Mouse (Mus musculus): ENCODE measurements at regions not wholly inside any gene's neighbourhood (a gene's known extent, or its start where the extent isn't known, plus 50 kb on each side); places are given as distances from the start of the nearest gene placed in this dataset.

- Histone ChIP-seq H3K4me3 (replicated peaks; ENCODE audit: extremely low read depth, low read depth, low read length) (no peak overlapping the region), H3K4me1 (ENCODE audit: control insufficient read depth, insufficient read depth, low read length) (peaks cover 3% of the 10 kb centered on the region; the same call in 1 of the 2 replicates)
- TF ChIP-seq POLR2A (IDR thresholded peaks at IDR 0.05; ENCODE audit: borderline replicate concordance, extremely low read depth, low read depth, low read length) (no peak), CTCF (IDR thresholded peaks at IDR 0.05; ENCODE audit: insufficient read depth, low read length) (no peak)
- WGBS = 54% methylated on average over 3 of the region's 3 CpGs
- no peak for DNase-seq
Measured at GRCm38 (mm10) chr2:133480870-133481269, 71.1 kb upstream of the Bmp2 start.

- no peak overlapping the region for H3K4me3 ChIP-seq (replicated peaks; ENCODE audit: extremely low read depth, low read depth, low read length)
- H3K4me1 ChIP-seq (ENCODE audit: control insufficient read depth, insufficient read depth, low read length) = peaks cover 3% of the 10 kb centered on the region; the same call in 1 of the 2 replicates
- TF ChIP-seq POLR2A (IDR thresholded peaks at IDR 0.05; ENCODE audit: borderline replicate concordance, extremely low read depth, low read depth, low read length) (no peak), CTCF (IDR thresholded peaks at IDR 0.05; ENCODE audit: insufficient read depth, low read length) (no peak)
- WGBS = 79% methylated on average over 6 of the region's 6 CpGs
- no peak for DNase-seq
Measured at GRCm38 (mm10) chr2:133481305-133481704, 70.7 kb upstream of the Bmp2 start.

- WGBS = 85% methylated on average over 3 of the region's 3 CpGs
- Histone ChIP-seq H3K4me3 (replicated peaks; ENCODE audit: extremely low read depth, low read depth, low read length) (no peak overlapping the region), H3K4me1 (ENCODE audit: control insufficient read depth, insufficient read depth, low read length) (peaks cover 3% of the 10 kb centered on the region; the same call in 1 of the 2 replicates)
- TF ChIP-seq POLR2A (IDR thresholded peaks at IDR 0.05; ENCODE audit: borderline replicate concordance, extremely low read depth, low read depth, low read length) (no peak), CTCF (IDR thresholded peaks at IDR 0.05; ENCODE audit: insufficient read depth, low read length) (no peak)
- DNase-seq = no peak
Measured at GRCm38 (mm10) chr2:133481785-133482184, 70.2 kb upstream of the Bmp2 start.

- TF ChIP-seq POLR2A (IDR thresholded peaks at IDR 0.05; ENCODE audit: borderline replicate concordance, extremely low read depth, low read depth, low read length) (no peak), CTCF (IDR thresholded peaks at IDR 0.05; ENCODE audit: insufficient read depth, low read length) (no peak)
- H3K4me3 ChIP-seq (replicated peaks; ENCODE audit: extremely low read depth, low read depth, low read length) = no peak overlapping the region
- WGBS = 40% methylated on average over 3 of the region's 3 CpGs
- peaks cover 6% of the 10 kb centered on the region for H3K4me1 ChIP-seq (ENCODE audit: control insufficient read depth, insufficient read depth, low read length)
- DNase-seq = no peak
Measured at GRCm38 (mm10) chr2:133495443-133495842, 56.5 kb upstream of the Bmp2 start.

GRCm38 (mm10) chr2:133496389-133496788, 55.6 kb upstream of the Bmp2 start:
- TF ChIP-seq POLR2A (IDR thresholded peaks at IDR 0.05; ENCODE audit: borderline replicate concordance, extremely low read depth, low read depth, low read length) = no peak
- Histone ChIP-seq H3K4me3 (replicated peaks; ENCODE audit: extremely low read depth, low read depth, low read length) (no peak overlapping the region), H3K4me1 (ENCODE audit: control insufficient read depth, insufficient read depth, low read length) (peaks cover 6% of the 10 kb centered on the region)
- no peak for DNase-seq

- peaks cover 6% of the 10 kb centered on the region for H3K4me1 ChIP-seq (ENCODE audit: control insufficient read depth, insufficient read depth, low read length)
- WGBS = 64% methylated on average over 4 of the region's 4 CpGs
- no peak overlapping the region for H3K4me3 ChIP-seq (replicated peaks; ENCODE audit: extremely low read depth, low read depth, low read length)
- no peak for TF ChIP-seq CTCF (IDR thresholded peaks at IDR 0.05; ENCODE audit: insufficient read depth, low read length)
- no peak for TF ChIP-seq POLR2A (IDR thresholded peaks at IDR 0.05; ENCODE audit: borderline replicate concordance, extremely low read depth, low read depth, low read length)
- no peak for DNase-seq
Measured at GRCm38 (mm10) chr2:133497071-133497470, 54.9 kb upstream of the Bmp2 start.

GRCm38 (mm10) chr2:133497541-133498185, 54.3 kb upstream of the Bmp2 start:
- TF ChIP-seq CTCF (IDR thresholded peaks at IDR 0.05; ENCODE audit: insufficient read depth, low read length) = no peak
- no peak for TF ChIP-seq POLR2A (IDR thresholded peaks at IDR 0.05; ENCODE audit: borderline replicate concordance, extremely low read depth, low read depth, low read length)
- Histone ChIP-seq H3K4me1 (ENCODE audit: control insufficient read depth, insufficient read depth, low read length) (peaks cover 6% of the 10 kb centered on the region), H3K4me3 (replicated peaks; ENCODE audit: extremely low read depth, low read depth, low read length) (no peak overlapping the region)
- WGBS = 45% methylated on average over 8 of the region's 8 CpGs
- DNase-seq = no peak

- no peak for TF ChIP-seq POLR2A (IDR thresholded peaks at IDR 0.05; ENCODE audit: borderline replicate concordance, extremely low read depth, low read depth, low read length)
- no peak for TF ChIP-seq CTCF (IDR thresholded peaks at IDR 0.05; ENCODE audit: insufficient read depth, low read length)
- WGBS = 67% methylated on average over 2 of the region's 2 CpGs
- DNase-seq = no peak
- H3K4me1 ChIP-seq (ENCODE audit: control insufficient read depth, insufficient read depth, low read length) = peaks cover 6% of the 10 kb centered on the region
- H3K4me3 ChIP-seq (replicated peaks; ENCODE audit: extremely low read depth, low read depth, low read length) = no peak overlapping the region
Measured at GRCm38 (mm10) chr2:133498186-133498571, 53.8 kb upstream of the Bmp2 start.

GRCm38 (mm10) chr2:133498717-133499143, 53.2 kb upstream of the Bmp2 start:
- 50% methylated on average over 3 of the region's 3 CpGs for WGBS
- TF ChIP-seq CTCF (IDR thresholded peaks at IDR 0.05; ENCODE audit: insufficient read depth, low read length) (no peak), POLR2A (IDR thresholded peaks at IDR 0.05; ENCODE audit: borderline replicate concordance, extremely low read depth, low read depth, low read length) (no peak)
- Histone ChIP-seq H3K4me1 (ENCODE audit: control insufficient read depth, insufficient read depth, low read length) (peaks cover 6% of the 10 kb centered on the region), H3K4me3 (replicated peaks; ENCODE audit: extremely low read depth, low read depth, low read length) (no peak overlapping the region)
- DNase-seq = no peak

GRCm38 (mm10) chr2:133499904-133500303, 52.1 kb upstream of the Bmp2 start:
- TF ChIP-seq POLR2A (IDR thresholded peaks at IDR 0.05; ENCODE audit: borderline replicate concordance, extremely low read depth, low read depth, low read length) = no peak
- TF ChIP-seq CTCF (IDR thresholded peaks at IDR 0.05; ENCODE audit: insufficient read depth, low read length) = no peak
- 38% methylated on average over 3 of the region's 3 CpGs for WGBS
- H3K4me1 ChIP-seq (ENCODE audit: control insufficient read depth, insufficient read depth, low read length) = peaks cover 6% of the 10 kb centered on the region
- no peak overlapping the region for H3K4me3 ChIP-seq (replicated peaks; ENCODE audit: extremely low read depth, low read depth, low read length)
- DNase-seq = no peak
